Mouse (Mus musculus): Measurements from ENCODE around the gene Cdk2. TPM values are rescaled to one million over a fixed set of nuclear protein-coding genes. Genes with fewer than 3 reads are reported as not detected.

The Cdk2 gene
- total RNA-seq (2014; rRNA removed), result 4.7 and 7.6 TPM in 2 replicates
- polyA plus RNA-seq (2012; rRNA removed), result 7.0 and 8.3 TPM in 2 replicates

GRCm38 (mm10) chr10:128704491-128705316, at the start of gene Cdk2:
Gene Cdk2 (minus strand): TSS chr10:128705031.
- peak within 1 kb of the TSS; percentile 92 for H3K4me3 ChIP-seq (ENCODE audit: insufficient read depth, low read depth, low read length)
- TF ChIP-seq POLR2A (IDR thresholded peaks at IDR 0.05; ENCODE audit: extremely low read depth, insufficient read depth, low read length) (peak; percentile 77), CTCF (IDR thresholded peaks at IDR 0.05; ENCODE audit: low read depth, low read length) (no peak)
- peak within 1 kb of the TSS; percentile 84 for H3K27ac ChIP-seq (replicated peaks; ENCODE audit: insufficient read depth, low read depth, low read length)
- peaks cover 7% of the 10 kb centered on the region; the same call in 1 of the 2 replicates for H3K36me3 ChIP-seq (ENCODE audit: control insufficient read depth, insufficient read depth, low read length)
- H3K79me2 ChIP-seq (ENCODE audit: control insufficient read depth, insufficient read depth, low read length), result no peaks in the 10 kb centered on the region
- no peaks in the 10 kb centered on the region for H3K27me3 ChIP-seq (ENCODE audit: control insufficient read depth, insufficient read depth, low read length)
- peak within 1 kb of the TSS; percentile 82 for H3K9ac ChIP-seq (ENCODE audit: low read depth, low read length)
- H3K4me1 ChIP-seq (ENCODE audit: control insufficient read depth, insufficient read depth, low read length), result peaks cover 3% of the 10 kb centered on the region; the same call in 1 of the 2 replicates
- WGBS, result under 1% methylated on average over 62 of the region's 62 CpGs
- DNase-seq (ENCODE audit: extremely low read depth, low read depth, low spot score), result peak; percentile 73

DNA sequence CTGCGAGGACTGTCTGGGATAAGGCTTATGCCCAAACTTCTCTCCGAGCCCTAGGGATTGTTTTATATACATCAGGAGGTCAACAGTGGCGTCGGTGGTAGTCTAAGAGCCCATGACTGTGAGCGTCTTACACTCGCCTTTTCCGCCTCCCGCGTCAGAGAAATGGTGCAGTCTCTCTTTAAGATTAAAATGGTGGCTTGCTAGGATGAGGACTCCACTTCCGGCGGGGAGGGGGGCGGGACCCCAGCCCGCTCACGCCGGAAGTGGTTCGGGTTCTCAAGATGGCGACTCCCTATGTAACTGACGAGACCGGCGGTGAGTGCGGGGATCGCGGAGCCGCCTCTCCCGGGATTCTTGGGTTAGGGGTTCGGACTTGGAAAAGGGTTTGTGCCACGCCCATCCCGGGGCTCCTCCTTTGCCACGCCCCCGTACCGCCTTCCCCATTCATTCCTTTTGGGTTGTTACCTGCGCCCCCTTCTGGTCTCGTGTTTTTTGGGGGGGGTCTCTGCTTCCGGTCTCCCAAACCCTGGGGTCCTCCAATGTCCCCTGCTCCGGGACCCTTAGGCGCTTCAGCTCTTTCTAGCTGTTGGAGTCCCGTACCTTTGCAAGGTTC, 43.5 kb upstream of the Cdk2 start:
- DNase-seq (ENCODE audit: extremely low read depth, low read depth, low spot score), result peak; percentile 73
- Histone ChIP-seq H3K9ac (ENCODE audit: low read depth, low read length) (peak overlapping the region; percentile 78), H3K79me2 (ENCODE audit: control insufficient read depth, insufficient read depth, low read length) (peaks cover 25% of the 10 kb centered on the region; the same call in 1 of the 2 replicates), H3K4me3 (ENCODE audit: insufficient read depth, low read depth, low read length) (peak overlapping the region; percentile 70), H3K27ac (replicated peaks; ENCODE audit: insufficient read depth, low read depth, low read length) (peak overlapping the region; percentile 89), H3K27me3 (ENCODE audit: control insufficient read depth, insufficient read depth, low read length) (no peaks in the 10 kb centered on the region), H3K4me1 (ENCODE audit: control insufficient read depth, insufficient read depth, low read length) (peaks cover 15% of the 10 kb centered on the region), H3K36me3 (ENCODE audit: control insufficient read depth, insufficient read depth, low read length) (0 out of 2 replicates have a peak, but pooled peaks cover 2% of the 10 kb centered on the region)
- TF ChIP-seq POLR2A (IDR thresholded peaks at IDR 0.05; ENCODE audit: extremely low read depth, insufficient read depth, low read length) (0 out of 2 replicates have a peak, but pooled peaks have one; percentile 26), CTCF (IDR thresholded peaks at IDR 0.05; ENCODE audit: low read depth, low read length) (no peak)
- 2% methylated on average over 37 of the region's 37 CpGs for WGBS

GRCm38 (mm10) chr10:128747646-128748251, 42.9 kb upstream of the Cdk2 start, which contains the start of gene Pym1:
Gene Pym1 (plus strand): TSS chr10:128747889.
- Histone ChIP-seq H3K27me3 (ENCODE audit: control insufficient read depth, insufficient read depth, low read length) (no peaks in the 10 kb centered on the region), H3K4me3 (ENCODE audit: insufficient read depth, low read depth, low read length) (peak within 1 kb of the TSS; percentile 70), H3K4me1 (ENCODE audit: control insufficient read depth, insufficient read depth, low read length) (peaks cover 18% of the 10 kb centered on the region), H3K27ac (replicated peaks; ENCODE audit: insufficient read depth, low read depth, low read length) (peak within 1 kb of the TSS; percentile 89), H3K9ac (ENCODE audit: low read depth, low read length) (peak within 1 kb of the TSS; percentile 78), H3K36me3 (ENCODE audit: control insufficient read depth, insufficient read depth, low read length) (no peaks in the 10 kb centered on the region), H3K79me2 (ENCODE audit: control insufficient read depth, insufficient read depth, low read length) (peaks cover 21% of the 10 kb centered on the region; the same call in 1 of the 2 replicates)
- peak; percentile 84 for TF ChIP-seq POLR2A (IDR thresholded peaks at IDR 0.05; ENCODE audit: extremely low read depth, insufficient read depth, low read length)
- TF ChIP-seq CTCF (IDR thresholded peaks at IDR 0.05; ENCODE audit: low read depth, low read length), result no peak
- WGBS, result under 1% methylated on average over 36 of the region's 36 CpGs
- peak; percentile 94 for DNase-seq (ENCODE audit: extremely low read depth, low read depth, low spot score)

GRCm38 (mm10) chr10:128746972-128747645, 42.3 kb upstream of the Cdk2 start:
- H3K4me1 ChIP-seq (ENCODE audit: control insufficient read depth, insufficient read depth, low read length), result peaks cover 21% of the 10 kb centered on the region
- H3K4me3 ChIP-seq (ENCODE audit: insufficient read depth, low read depth, low read length), result peak overlapping the region; percentile 70; the same call in 1 of the 2 replicates
- DNase-seq (ENCODE audit: extremely low read depth, low read depth, low spot score), result no peak
- no peaks in the 10 kb centered on the region for H3K36me3 ChIP-seq (ENCODE audit: control insufficient read depth, insufficient read depth, low read length)
- H3K79me2 ChIP-seq (ENCODE audit: control insufficient read depth, insufficient read depth, low read length), result peaks cover 18% of the 10 kb centered on the region; the same call in 1 of the 2 replicates
- no peaks in the 10 kb centered on the region for H3K27me3 ChIP-seq (ENCODE audit: control insufficient read depth, insufficient read depth, low read length)
- peak overlapping the region; percentile 13 for H3K27ac ChIP-seq (replicated peaks; ENCODE audit: insufficient read depth, low read depth, low read length)
- peak overlapping the region; percentile 27; the same call in 1 of the 2 replicates for H3K9ac ChIP-seq (ENCODE audit: low read depth, low read length)
- TF ChIP-seq CTCF (IDR thresholded peaks at IDR 0.05; ENCODE audit: low read depth, low read length) (no peak), POLR2A (IDR thresholded peaks at IDR 0.05; ENCODE audit: extremely low read depth, insufficient read depth, low read length) (no peak)
- 44% methylated on average over 9 of the region's 9 CpGs for WGBS

GRCm38 (mm10) chr10:128745946-128746613, 41.2 kb upstream of the Cdk2 start:
- no peak overlapping the region for H3K27ac ChIP-seq (replicated peaks; ENCODE audit: insufficient read depth, low read depth, low read length)
- H3K4me3 ChIP-seq (ENCODE audit: insufficient read depth, low read depth, low read length), result no peak overlapping the region
- H3K79me2 ChIP-seq (ENCODE audit: control insufficient read depth, insufficient read depth, low read length), result peaks cover 17% of the 10 kb centered on the region; the same call in 1 of the 2 replicates
- peaks cover 21% of the 10 kb centered on the region for H3K4me1 ChIP-seq (ENCODE audit: control insufficient read depth, insufficient read depth, low read length)
- no peaks in the 10 kb centered on the region for H3K36me3 ChIP-seq (ENCODE audit: control insufficient read depth, insufficient read depth, low read length)
- no peak for DNase-seq (ENCODE audit: extremely low read depth, low read depth, low spot score)
- H3K9ac ChIP-seq (ENCODE audit: low read depth, low read length), result no peak overlapping the region
- TF ChIP-seq POLR2A (IDR thresholded peaks at IDR 0.05; ENCODE audit: extremely low read depth, insufficient read depth, low read length) (no peak), CTCF (IDR thresholded peaks at IDR 0.05; ENCODE audit: low read depth, low read length) (no peak)
- WGBS, result 90% methylated on average over 10 of the region's 10 CpGs
- H3K27me3 ChIP-seq (ENCODE audit: control insufficient read depth, insufficient read depth, low read length), result no peaks in the 10 kb centered on the region

All from liver, adult 2 months (tissue).